Mouse (Mus musculus): ENCODE data around the gene Znfx1.
A peak's percentile ranks its signal among the peaks of the same experiment; 100 is the strongest.

Znfx1 gene

GRCm38 (mm10) chr2:167062965-167063880 is at the start of gene Znfx1:
Znfx1 (minus strand) TSS chr2:167063015.
- DNase-seq (ENCODE audit: low spot score), result peak; percentile 99

- DNase-seq (ENCODE audit: low spot score), result no peak
Observed at GRCm38 (mm10) chr2:167112259-167112658, 49.4 kb upstream of the Znfx1 start.

GRCm38 (mm10) chr2:167109506-167109905 is 46.7 kb upstream of the Znfx1 start:
- no peak for DNase-seq (ENCODE audit: low spot score)

- no peak for DNase-seq (ENCODE audit: low spot score)
Observed at GRCm38 (mm10) chr2:167103546-167103945, 40.7 kb upstream of the Znfx1 start.

DNA sequence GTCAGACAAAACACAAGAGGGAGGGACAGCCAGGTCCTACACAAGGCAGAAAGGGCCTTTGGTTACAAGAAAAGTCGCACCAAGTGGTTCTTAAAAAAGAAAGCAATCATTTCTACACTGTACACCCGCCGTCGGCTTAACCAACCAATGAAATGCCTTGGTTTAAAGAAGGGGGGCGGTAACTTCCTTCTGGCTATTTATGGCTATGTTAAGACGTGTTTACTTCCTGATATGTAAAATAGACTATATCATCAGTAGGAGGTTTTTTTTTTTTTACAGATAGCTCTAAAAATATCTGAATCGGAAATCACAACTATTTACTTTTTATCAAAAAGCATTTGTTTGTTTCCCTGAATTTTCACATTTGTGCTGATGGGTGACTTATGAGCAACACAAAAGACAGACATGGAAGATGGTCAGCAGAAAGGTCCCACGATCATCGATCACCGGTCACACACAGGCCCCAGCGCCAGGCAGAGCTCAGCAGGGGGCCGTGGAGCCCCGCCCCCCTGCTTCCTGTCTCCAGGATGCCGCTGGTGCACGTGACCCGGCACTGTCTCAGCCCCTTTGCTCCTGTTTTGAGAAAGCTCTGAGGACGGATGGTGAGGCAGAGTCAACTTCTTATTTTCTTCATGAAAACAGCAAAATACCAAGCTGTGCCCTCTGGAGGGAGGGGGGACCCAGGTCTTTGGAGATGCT is 39.1 kb upstream of the Znfx1 start:
- DNase-seq (ENCODE audit: low spot score), result no peak

- no peak for DNase-seq (ENCODE audit: low spot score)
Observed at GRCm38 (mm10) chr2:167094688-167095087, 31.9 kb upstream of the Znfx1 start.

DNA sequence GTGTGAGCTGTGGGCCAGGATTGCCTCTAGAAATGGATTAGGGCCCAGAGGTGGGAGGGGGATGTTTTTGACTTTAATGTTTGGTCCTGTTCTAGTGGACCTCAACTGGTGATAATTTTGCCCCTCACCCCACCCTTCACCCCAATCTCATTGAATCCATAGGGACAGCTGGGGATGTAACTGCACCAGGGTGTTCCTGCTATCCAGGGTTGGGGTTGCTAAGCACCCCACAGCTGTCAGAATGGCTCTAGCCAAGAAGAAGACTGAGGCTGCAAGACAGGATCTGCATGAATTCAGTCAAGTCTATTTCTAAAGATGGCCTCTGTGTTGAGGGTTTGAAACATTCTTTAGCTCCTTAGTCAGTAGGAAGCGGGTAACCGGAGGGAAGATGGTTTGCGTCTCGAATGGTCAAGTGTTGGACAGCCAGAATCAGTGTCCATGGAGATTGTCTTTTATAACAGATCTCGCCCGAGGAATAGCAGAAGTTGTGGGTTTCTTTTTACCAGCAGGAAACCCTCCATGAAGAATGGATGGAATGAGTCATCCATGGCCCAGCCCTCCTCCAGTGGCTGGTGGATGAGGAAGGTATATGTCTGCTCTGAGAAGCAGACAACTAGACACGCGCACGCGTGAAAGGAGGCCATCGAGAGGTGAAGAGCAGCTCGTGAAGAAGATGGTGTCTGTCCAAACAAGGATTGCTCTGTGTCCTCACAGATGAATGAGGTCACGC is 30.5 kb upstream of the Znfx1 start:
- DNase-seq (ENCODE audit: low spot score), result no peak

- DNase-seq (ENCODE audit: low spot score), result no peak
Observed at GRCm38 (mm10) chr2:167090271-167090670, 27.5 kb upstream of the Znfx1 start.

DNA sequence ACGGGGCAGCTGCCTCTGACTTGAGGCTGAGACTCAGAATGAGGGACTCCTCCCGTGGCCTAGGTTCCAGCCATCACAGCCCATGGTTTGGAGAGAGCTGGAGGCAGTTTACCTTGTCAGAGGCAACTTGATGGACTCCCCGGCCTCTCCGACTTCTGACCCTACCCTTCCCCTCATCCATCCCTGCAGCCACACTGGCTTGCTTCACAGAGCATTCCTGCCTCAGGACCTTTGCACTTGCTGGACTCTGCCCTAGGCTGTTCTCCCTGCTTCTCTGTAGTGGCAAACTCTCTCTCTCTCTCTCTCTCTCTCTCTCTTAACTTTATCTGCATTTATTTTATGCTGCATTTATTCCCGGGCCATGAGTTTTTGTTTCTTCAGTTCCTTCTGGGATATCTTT is 24.0 kb upstream of the Znfx1 start:
- no peak for DNase-seq (ENCODE audit: low spot score)

DNA sequence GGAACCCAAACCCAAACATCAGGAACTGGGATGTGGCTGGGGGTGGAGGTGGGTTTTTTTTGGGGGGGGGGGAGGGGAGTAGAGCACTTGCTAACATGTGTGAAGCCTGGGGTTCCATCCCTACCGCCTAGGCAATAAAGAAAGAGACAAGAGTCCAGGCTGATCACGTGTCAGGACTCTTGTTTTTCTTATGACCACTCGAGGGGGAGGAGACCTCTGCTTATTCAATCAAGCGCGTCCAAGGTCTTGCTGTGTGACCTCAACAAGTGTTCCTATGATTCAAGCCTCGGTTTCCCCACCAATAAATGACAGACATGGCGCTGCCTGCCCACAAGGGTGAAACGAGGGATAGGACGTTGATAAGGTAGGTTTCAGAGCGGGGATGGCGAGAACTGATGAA is 23.3 kb upstream of the Znfx1 start:
- no peak for DNase-seq (ENCODE audit: low spot score)

DNA sequence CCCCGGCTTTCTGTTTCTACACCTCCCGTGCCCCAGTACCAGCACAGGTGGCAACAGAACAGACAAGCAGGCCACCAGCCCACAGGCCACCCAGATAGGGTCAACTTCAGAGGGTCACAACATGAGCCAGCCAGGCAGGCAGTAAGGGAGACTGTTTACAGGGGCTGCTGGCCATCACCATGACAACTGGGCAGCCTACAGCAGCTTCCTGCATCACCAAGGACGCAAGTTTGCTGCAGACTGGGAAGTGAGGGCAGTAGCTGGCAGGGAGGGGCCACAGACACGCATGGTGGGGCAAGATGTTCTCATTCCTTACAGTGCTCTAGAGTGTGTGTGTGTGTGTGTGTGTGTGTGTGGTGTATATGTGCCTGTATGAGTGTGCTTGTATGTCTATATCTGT is 18.8 kb upstream of the Znfx1 start:
- DNase-seq (ENCODE audit: low spot score), result no peak

GRCm38 (mm10) chr2:167081135-167081534 is 18.3 kb upstream of the Znfx1 start:
- no peak for DNase-seq (ENCODE audit: low spot score)

DNA sequence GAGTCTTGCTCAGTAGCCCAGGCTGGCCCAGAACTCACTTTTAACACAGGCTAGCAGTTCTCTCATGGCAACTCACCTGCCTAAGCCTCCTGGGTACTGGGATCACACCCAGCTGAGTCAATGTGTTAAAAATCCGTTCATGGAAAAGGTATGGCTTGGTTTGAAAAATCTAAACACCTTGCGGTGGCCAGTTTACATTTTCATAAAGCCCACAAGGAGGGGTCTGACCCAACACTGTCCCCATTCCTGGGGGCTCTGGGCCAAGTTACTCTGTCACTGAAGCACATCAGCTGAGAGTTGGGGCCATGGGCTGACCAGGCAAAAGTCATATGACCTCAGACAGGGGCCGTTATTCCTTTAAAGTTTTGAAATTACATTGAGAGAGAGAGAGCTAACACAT is 17.6 kb upstream of the Znfx1 start:
- DNase-seq (ENCODE audit: low spot score), result no peak

DNA sequence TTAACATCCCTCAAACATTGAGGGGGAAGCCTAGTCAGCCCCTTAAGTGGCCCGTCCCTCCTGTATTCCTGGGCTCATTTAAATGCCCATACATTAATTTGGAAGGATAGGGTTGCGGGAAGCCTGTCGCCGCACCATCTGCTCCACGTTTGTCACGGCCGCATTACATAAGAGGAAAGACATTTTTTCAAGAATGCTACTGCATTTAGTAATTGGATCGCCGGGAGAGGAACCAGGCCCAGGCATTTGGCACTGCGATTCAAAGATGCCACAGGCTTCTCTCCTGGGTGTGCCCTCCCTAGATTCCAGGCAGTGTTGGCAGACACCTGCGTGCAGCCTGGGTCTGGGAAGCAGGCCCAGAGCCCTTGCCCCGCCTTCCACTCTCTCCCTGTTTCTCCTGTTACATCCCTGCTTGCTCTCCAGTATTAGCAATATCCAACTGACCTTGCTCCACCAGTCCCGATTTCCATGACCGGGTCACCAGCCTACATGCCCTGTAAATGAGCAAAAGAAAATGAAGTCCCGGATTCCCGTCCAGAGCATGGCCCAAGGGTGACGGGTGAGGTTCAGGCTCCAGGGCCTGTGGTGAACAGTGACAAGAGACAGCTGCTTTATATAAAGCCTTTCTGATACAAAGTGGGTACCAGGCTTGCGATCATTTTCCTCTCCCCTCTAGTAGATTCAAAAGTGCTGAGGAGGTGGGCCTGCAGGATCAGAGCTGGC is 16.9 kb upstream of the Znfx1 start:
- DNase-seq (ENCODE audit: low spot score), result no peak

- no peak for DNase-seq (ENCODE audit: low spot score)
Observed at GRCm38 (mm10) chr2:167078931-167079495, 16.2 kb upstream of the Znfx1 start.

GRCm38 (mm10) chr2:167078486-167078885 is 15.7 kb upstream of the Znfx1 start:
- DNase-seq (ENCODE audit: low spot score), result no peak

- DNase-seq (ENCODE audit: low spot score), result no peak
Observed at GRCm38 (mm10) chr2:167077199-167077962, 14.6 kb upstream of the Znfx1 start.

DNA sequence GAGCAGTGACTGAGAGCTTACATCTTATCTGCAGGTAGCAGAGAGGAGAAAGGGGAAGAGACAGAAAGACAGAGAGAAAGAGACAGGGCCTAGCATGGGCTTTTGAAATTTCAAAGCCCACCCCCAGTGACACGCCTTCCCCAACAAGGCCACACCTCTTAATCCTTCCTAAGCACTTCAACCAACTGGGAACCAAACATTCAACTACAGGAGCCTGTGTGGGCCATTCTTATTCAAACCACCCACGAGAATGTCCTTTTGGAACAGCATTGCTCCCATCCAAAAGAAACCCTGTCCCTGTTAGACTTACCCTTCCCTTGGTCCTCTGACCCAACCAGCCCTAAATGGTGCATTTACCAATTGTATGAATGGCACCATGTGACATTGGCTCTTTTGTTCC is 13.9 kb upstream of the Znfx1 start:
- no peak for DNase-seq (ENCODE audit: low spot score)

GRCm38 (mm10) chr2:167076352-167076751 is 13.5 kb upstream of the Znfx1 start:
- DNase-seq (ENCODE audit: low spot score), result no peak

DNA sequence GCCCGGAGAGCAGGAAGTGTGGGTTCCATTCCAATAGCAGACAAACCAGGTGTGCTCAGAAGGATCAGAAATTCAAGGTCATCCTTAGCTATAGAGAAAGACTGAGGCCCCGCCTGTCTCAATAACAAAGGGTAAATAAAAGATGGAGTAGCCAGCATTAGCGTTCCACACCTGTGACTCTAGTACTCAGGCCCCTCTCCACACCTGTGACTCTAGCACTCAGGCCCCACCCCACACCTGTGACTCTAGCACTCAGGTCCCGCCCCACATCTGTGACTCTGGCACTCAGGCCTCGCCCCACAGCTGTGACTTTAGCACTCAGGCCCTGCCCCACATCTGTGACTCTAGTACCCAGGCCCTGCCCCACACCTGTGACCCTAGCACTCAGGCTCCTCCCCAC is 11.8 kb upstream of the Znfx1 start:
- no peak for DNase-seq (ENCODE audit: low spot score)

Data from ovary, postnatal 14 days (tissue).